Mouse (Mus musculus): Measurements from ENCODE around the gene Rps6ka1.

Rps6ka1 gene

GRCm38 (mm10) chr4:133844209-133844841 is 43.3 kb downstream of the Rps6ka1 start:
- TF ChIP-seq GATA4 (IDR thresholded peaks at IDR 0.05; ENCODE audit: insufficient replicate concordance, low read length) = no peak

GRCm38 (mm10) chr4:133842992-133843737 is 44.4 kb downstream of the Rps6ka1 start:
- no peak for TF ChIP-seq GATA4 (IDR thresholded peaks at IDR 0.05; ENCODE audit: insufficient replicate concordance, low read length)

- TF ChIP-seq GATA4 (IDR thresholded peaks at IDR 0.05; ENCODE audit: insufficient replicate concordance, low read length) = no peak
Measured at GRCm38 (mm10) chr4:133841035-133841434, 46.6 kb downstream of the Rps6ka1 start.

- no peak for TF ChIP-seq GATA4 (IDR thresholded peaks at IDR 0.05; ENCODE audit: insufficient replicate concordance, low read length)
Measured at GRCm38 (mm10) chr4:133840501-133840900, 47.1 kb downstream of the Rps6ka1 start.

- no peak for TF ChIP-seq GATA4 (IDR thresholded peaks at IDR 0.05; ENCODE audit: insufficient replicate concordance, low read length)
Measured at GRCm38 (mm10) chr4:133839385-133839826, 48.2 kb downstream of the Rps6ka1 start.

GRCm38 (mm10) chr4:133836575-133836974 is 51.0 kb downstream of the Rps6ka1 start:
- TF ChIP-seq GATA4 (IDR thresholded peaks at IDR 0.05; ENCODE audit: insufficient replicate concordance, low read length) = no peak

GRCm38 (mm10) chr4:133835211-133835610 is 52.4 kb downstream of the Rps6ka1 start:
- TF ChIP-seq GATA4 (IDR thresholded peaks at IDR 0.05; ENCODE audit: insufficient replicate concordance, low read length) = no peak

GRCm38 (mm10) chr4:133832945-133833874 is 54.4 kb downstream of the Rps6ka1 start:
- no peak for TF ChIP-seq GATA4 (IDR thresholded peaks at IDR 0.05; ENCODE audit: insufficient replicate concordance, low read length)

GRCm38 (mm10) chr4:133830453-133830852 is 57.1 kb downstream of the Rps6ka1 start:
- TF ChIP-seq GATA4 (IDR thresholded peaks at IDR 0.05; ENCODE audit: insufficient replicate concordance, low read length) = no peak

- TF ChIP-seq GATA4 (IDR thresholded peaks at IDR 0.05; ENCODE audit: insufficient replicate concordance, low read length) = no peak
Measured at GRCm38 (mm10) chr4:133829281-133830070, 58.1 kb downstream of the Rps6ka1 start.

- no peak for TF ChIP-seq GATA4 (IDR thresholded peaks at IDR 0.05; ENCODE audit: insufficient replicate concordance, low read length)
Measured at GRCm38 (mm10) chr4:133827887-133828794, 59.5 kb downstream of the Rps6ka1 start.

GRCm38 (mm10) chr4:133827354-133827753 is 60.2 kb downstream of the Rps6ka1 start:
- no peak for TF ChIP-seq GATA4 (IDR thresholded peaks at IDR 0.05; ENCODE audit: insufficient replicate concordance, low read length)

- TF ChIP-seq GATA4 (IDR thresholded peaks at IDR 0.05; ENCODE audit: insufficient replicate concordance, low read length) = no peak
Measured at GRCm38 (mm10) chr4:133825731-133826130, 61.9 kb downstream of the Rps6ka1 start.

All from liver, adult (tissue).